Mouse (Mus musculus): ENCODE measurements around the gene Auts2. TPM values are rescaled to one million over a fixed set of nuclear protein-coding genes. Genes with fewer than 3 reads are reported as not detected.
"Not testable (repeated sequence)": the region's sequence is repeated elsewhere in the genome, so short reads cannot be mapped to it uniquely, and the experiment has no call there.

Gene Auts2
- total RNA-seq (2021) (10 to 100 TPM; 28.1 to 35.7 TPM), polyA plus RNA-seq (2012; rRNA removed) (16.9 and 18.2 TPM in 2 replicates)
- long read RNA-seq, partial matches to known transcripts, result 2 of 6 reads
- long read RNA-seq, other reads (novel, unspliced or antisense), result 4 of 6 reads

GRCm38 (mm10) chr5:132543118-132544071 lies at the start of gene Auts2:
Gene Auts2 (minus strand): TSS chr5:132543344.
- DNase-seq, result peak; percentile 91
- H3K36me3 ChIP-seq (ENCODE audit: control insufficient read depth, insufficient read depth, low read length), result no peaks in the 10 kb centered on the region
- peak within 1 kb of the TSS; percentile 67 for H3K4me3 ChIP-seq
- peak within 1 kb of the TSS; percentile 70 for H3K27ac ChIP-seq
- TF ChIP-seq CTCF (IDR thresholded peaks at IDR 0.05) (no peak), POLR2A (IDR thresholded peaks at IDR 0.05; ENCODE audit: insufficient read depth, low read depth, low read length) (peak; percentile 36; the same call in 1 of the 2 replicates)
- peaks cover 2% of the 10 kb centered on the region; the same call in 1 of the 2 replicates for H3K79me2 ChIP-seq (replicated peaks; ENCODE audit: control insufficient read depth, insufficient read depth, low read length)
- intact Hi-C loops (cut with DNase I), result loop anchor here (2.0 to 5.0 kb wide), 4 partner anchors 57 to 311 kb away; no protein-coding TSS in a partner anchor
- under 1% methylated on average over 63 of the region's 105 CpGs for WGBS
- H3K27me3 ChIP-seq (ENCODE audit: control insufficient read depth, insufficient read depth, low read length), result no peaks in the 10 kb centered on the region
- H3K9ac ChIP-seq (ENCODE audit: low read depth, low read length), result peak within 1 kb of the TSS; percentile 85
- no peaks in the 10 kb centered on the region; the same call in 1 of the 2 replicates for H3K4me1 ChIP-seq (ENCODE audit: control insufficient read depth, insufficient read depth, low read length)

DNA sequence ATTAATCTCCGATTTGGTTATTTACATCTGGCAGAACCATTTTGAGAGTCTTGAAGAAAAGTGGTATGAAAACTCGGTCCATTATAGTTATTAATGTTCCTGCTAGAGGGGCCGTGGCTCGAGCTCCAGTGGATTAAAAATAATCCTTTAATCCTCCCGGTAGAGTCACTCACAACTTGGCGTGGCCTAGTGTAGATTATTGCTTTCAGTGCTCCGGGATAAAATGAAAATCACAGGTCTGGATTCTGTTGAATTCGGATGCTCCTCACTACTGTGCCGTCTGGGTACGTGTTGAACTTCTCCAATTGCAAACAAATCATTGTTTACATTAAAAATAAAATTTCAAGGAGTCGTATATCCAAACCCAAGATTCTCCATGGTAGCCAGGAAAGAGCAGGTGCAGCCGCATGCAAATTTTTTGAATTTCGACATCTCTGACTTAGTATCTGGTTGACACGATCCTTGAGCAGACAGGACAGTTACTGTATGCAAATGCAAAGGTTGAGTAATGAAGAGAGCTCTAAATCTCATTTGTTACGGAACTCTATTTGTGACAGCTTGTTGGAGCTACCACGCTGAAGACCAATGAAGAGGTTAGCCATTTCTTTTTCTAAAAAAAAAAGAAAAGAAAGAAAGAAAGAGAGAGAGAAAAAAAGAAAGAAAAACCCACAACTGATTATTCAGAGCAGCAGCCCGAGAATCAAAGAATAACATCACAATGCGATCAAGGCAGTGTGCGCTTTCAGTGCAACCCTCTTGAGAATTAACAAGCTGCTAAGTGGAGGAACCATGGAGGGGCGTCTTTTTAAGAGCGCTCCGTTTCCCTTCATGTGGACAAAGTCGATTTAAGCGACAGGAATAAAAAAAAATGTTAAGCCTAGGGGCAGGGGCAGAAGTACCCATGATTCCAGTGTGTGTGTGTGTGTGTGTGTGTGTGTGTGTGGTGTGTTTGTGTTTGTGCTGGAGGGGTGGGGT lies 48.9 kb upstream of the Auts2 start:
- H3K9ac ChIP-seq (ENCODE audit: low read depth, low read length), result no peak overlapping the region
- H3K4me1 ChIP-seq (ENCODE audit: control insufficient read depth, insufficient read depth, low read length), result no peaks in the 10 kb centered on the region
- DNase-seq, result no peak
- no peak overlapping the region for H3K4me3 ChIP-seq
- 87% methylated on average over 24 of the region's 24 CpGs for WGBS
- intact Hi-C loops (cut with DNase I), result no loop called here
- no peaks in the 10 kb centered on the region for H3K79me2 ChIP-seq (replicated peaks; ENCODE audit: control insufficient read depth, insufficient read depth, low read length)
- H3K27ac ChIP-seq, result no peak overlapping the region
- no peaks in the 10 kb centered on the region for H3K36me3 ChIP-seq (ENCODE audit: control insufficient read depth, insufficient read depth, low read length)
- no peaks in the 10 kb centered on the region for H3K27me3 ChIP-seq (ENCODE audit: control insufficient read depth, insufficient read depth, low read length)
- TF ChIP-seq EP300 (IDR thresholded peaks at IDR 0.05; ENCODE audit: insufficient read depth, low read depth, low read length) (no peak), CTCF (IDR thresholded peaks at IDR 0.05) (no peak), POLR2A (IDR thresholded peaks at IDR 0.05; ENCODE audit: insufficient read depth, low read depth, low read length) (no peak)

DNA sequence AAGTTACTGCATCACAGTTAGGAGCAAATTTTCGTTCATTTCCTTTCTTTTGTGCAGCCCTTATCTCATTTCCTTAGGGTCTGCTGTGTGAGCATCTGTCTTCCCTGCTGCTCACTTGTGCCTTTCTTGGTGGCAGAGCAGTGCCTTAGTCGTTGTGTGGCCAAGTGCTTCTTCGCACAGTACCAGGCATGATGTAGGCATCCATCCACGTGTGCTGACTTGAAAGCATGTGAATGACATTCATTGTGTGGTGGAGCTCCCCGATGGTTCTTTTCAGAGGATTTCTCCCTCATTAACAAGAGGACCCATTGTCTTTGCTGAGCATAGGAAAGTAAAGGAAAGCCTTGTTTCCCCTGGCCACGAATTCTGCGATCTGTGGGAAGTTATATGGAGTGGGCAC lies 36.6 kb upstream of the Auts2 start:
- WGBS, result 42% methylated on average over 7 of the region's 7 CpGs
- H3K27me3 ChIP-seq (ENCODE audit: control insufficient read depth, insufficient read depth, low read length), result no peaks in the 10 kb centered on the region
- H3K79me2 ChIP-seq (replicated peaks; ENCODE audit: control insufficient read depth, insufficient read depth, low read length), result no peaks in the 10 kb centered on the region
- no peaks in the 10 kb centered on the region for H3K4me1 ChIP-seq (ENCODE audit: control insufficient read depth, insufficient read depth, low read length)
- no peak overlapping the region for H3K27ac ChIP-seq
- no peak for TF ChIP-seq EP300 (IDR thresholded peaks at IDR 0.05; ENCODE audit: insufficient read depth, low read depth, low read length)
- TF ChIP-seq CTCF (IDR thresholded peaks at IDR 0.05), result no peak
- no peak for TF ChIP-seq POLR2A (IDR thresholded peaks at IDR 0.05; ENCODE audit: insufficient read depth, low read depth, low read length)
- no peaks in the 10 kb centered on the region for H3K36me3 ChIP-seq (ENCODE audit: control insufficient read depth, insufficient read depth, low read length)
- intact Hi-C loops (cut with DNase I), result no loop called here
- DNase-seq, result no peak
- no peak overlapping the region for H3K9ac ChIP-seq (ENCODE audit: low read depth, low read length)
- H3K4me3 ChIP-seq, result no peak overlapping the region

GRCm38 (mm10) chr5:132560771-132561170 lies 17.6 kb upstream of the Auts2 start:
- DNase-seq; H3K36me3 ChIP-seq (ENCODE audit: control insufficient read depth, insufficient read depth, low read length); H3K4me3 ChIP-seq; H3K4me1 ChIP-seq (ENCODE audit: control insufficient read depth, insufficient read depth, low read length); H3K9ac ChIP-seq (ENCODE audit: low read depth, low read length); H3K79me2 ChIP-seq (replicated peaks; ENCODE audit: control insufficient read depth, insufficient read depth, low read length); intact Hi-C loops (cut with DNase I); H3K27ac ChIP-seq; H3K27me3 ChIP-seq (ENCODE audit: control insufficient read depth, insufficient read depth, low read length): not testable (repeated sequence)
- WGBS, result 63% methylated on average over 6 of the region's 6 CpGs

- H3K4me3 ChIP-seq, result no peak overlapping the region
- H3K9ac ChIP-seq (ENCODE audit: low read depth, low read length), result no peak overlapping the region
- H3K4me1 ChIP-seq (ENCODE audit: control insufficient read depth, insufficient read depth, low read length), result no peaks in the 10 kb centered on the region; the same call in 1 of the 2 replicates
- H3K27me3 ChIP-seq (ENCODE audit: control insufficient read depth, insufficient read depth, low read length), result no peaks in the 10 kb centered on the region
- H3K79me2 ChIP-seq (replicated peaks; ENCODE audit: control insufficient read depth, insufficient read depth, low read length), result peaks cover 2% of the 10 kb centered on the region; the same call in 1 of the 2 replicates
- intact Hi-C loops (cut with DNase I), result no loop called here
- H3K27ac ChIP-seq, result no peak overlapping the region
- TF ChIP-seq POLR2A (IDR thresholded peaks at IDR 0.05; ENCODE audit: insufficient read depth, low read depth, low read length) (no peak), CTCF (IDR thresholded peaks at IDR 0.05) (no peak), EP300 (IDR thresholded peaks at IDR 0.05; ENCODE audit: insufficient read depth, low read depth, low read length) (0 out of 2 replicates have a peak, but pooled peaks have one; percentile 40)
- WGBS, result 13% methylated on average over 1 of the region's 1 CpGs
- H3K36me3 ChIP-seq (ENCODE audit: control insufficient read depth, insufficient read depth, low read length), result no peaks in the 10 kb centered on the region
- DNase-seq, result peak; percentile 31 to 65
Observed at GRCm38 (mm10) chr5:132545761-132546160, 2.6 kb upstream of the Auts2 start.

Data from heart, adult 2 months (tissue).